Mouse (Mus musculus): ENCODE results near the gene Slc16a13. TPM values are rescaled to one million over a fixed set of nuclear protein-coding genes. Genes with fewer than 3 reads are reported as not detected.

Gene Slc16a13
- polyA plus RNA-seq (2012; rRNA removed): 13.9 and 15.1 TPM in 2 replicates

DNA sequence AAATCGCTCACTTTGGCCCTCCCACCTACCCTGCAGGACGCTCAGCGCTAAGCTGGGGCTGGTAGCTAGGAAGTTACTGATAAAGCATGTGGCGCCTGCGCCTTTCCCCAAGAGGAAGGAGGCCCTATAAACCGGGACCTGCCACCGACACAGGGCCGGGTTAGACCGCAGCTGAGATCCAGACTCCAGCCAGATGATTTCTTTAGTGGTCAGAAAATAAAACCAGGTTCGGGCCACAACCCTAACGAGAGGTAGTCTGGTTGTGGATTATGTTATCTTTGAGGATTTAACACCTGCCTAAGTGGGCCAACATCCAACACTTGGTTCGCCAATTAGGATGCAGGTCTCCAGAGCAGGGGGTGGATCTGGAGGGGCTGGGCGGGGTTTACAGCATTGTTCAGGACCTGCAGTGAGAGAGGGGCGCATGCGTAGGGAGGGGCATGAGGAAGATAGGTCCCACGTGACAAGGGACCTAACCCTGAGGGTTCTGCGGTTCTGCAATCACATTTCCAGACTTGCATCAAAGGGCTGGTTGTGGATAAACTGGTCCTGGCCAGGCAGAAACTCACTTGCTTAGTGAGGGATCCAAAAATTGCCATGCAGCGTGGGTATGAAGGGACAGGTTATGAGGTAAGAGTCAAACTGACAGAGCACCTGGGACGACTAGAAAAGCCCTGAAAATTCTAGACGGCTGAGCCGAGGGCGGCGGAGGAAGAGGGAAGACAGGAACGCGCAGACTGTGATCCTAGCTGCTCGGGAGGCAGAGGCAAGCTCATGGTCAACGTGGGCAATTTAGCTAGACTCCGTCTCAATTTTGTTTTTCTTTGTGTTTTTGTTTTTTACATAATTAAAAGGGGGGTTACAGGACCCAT, at the start of gene Slc16a13:
Slc16a13 (minus strand) TSS at position 334 of the 872 bp plus-strand sequence.
- TF ChIP-seq POLR2A (IDR thresholded peaks at IDR 0.05; ENCODE audit: borderline replicate concordance, extremely low read depth, insufficient read depth, insufficient read length, poor library complexity, severe bottlenecking) (peak; percentile 68; the same call in 1 of the 2 replicates), CTCF (IDR thresholded peaks at IDR 0.05; ENCODE audit: borderline replicate concordance, extremely low read depth, insufficient read depth, insufficient read length) (no peak)
- peak; percentile 100 for DNase-seq (ENCODE audit: low read depth)

DNA sequence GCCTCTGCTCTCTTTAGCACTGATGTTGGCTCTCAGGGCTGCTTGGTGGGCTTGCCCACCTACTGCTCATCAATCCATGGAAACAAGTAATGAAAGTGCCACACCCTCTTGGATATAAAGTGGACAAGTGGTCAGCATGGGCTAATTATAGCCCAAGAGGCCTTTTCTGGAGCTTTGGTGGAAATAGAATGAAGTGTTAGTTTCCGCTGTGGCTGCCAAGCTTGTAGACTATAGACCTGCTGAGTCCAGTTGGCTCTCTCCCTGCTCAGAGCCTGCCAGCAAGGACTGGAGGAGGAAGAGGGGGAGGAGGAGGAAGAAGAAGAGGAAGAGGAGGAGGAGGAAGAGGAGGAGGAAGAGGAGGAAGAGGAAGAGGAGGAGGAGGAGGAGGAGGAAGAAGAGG, 45.5 kb upstream of the Slc16a13 start:
- TF ChIP-seq CTCF (IDR thresholded peaks at IDR 0.05; ENCODE audit: borderline replicate concordance, extremely low read depth, insufficient read depth, insufficient read length): no peak
- no peak for TF ChIP-seq POLR2A (IDR thresholded peaks at IDR 0.05; ENCODE audit: borderline replicate concordance, extremely low read depth, insufficient read depth, insufficient read length, poor library complexity, severe bottlenecking)
- no peak for DNase-seq (ENCODE audit: low read depth)

DNA sequence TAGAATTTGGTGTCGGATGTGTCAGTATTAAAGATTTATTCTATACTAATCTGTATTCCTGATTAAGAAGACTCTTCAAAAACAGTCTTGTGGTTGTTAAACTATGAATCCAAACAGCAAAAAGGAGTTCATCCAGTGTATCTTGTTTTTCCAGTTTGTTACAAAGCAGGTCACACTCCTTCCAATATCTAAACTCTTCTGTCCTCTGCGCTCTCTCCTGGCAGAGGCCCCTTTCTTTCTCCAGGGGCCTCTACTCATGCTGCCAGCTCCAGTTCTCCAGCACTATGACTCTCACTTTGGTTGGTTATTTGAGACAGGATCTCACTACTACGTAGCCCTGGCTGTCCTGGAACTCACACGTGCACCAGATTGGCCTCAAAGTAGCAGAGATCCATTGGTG, 45.0 kb upstream of the Slc16a13 start:
- TF ChIP-seq POLR2A (IDR thresholded peaks at IDR 0.05; ENCODE audit: borderline replicate concordance, extremely low read depth, insufficient read depth, insufficient read length, poor library complexity, severe bottlenecking) (no peak), CTCF (IDR thresholded peaks at IDR 0.05; ENCODE audit: borderline replicate concordance, extremely low read depth, insufficient read depth, insufficient read length) (no peak)
- DNase-seq (ENCODE audit: low read depth): no peak

DNA sequence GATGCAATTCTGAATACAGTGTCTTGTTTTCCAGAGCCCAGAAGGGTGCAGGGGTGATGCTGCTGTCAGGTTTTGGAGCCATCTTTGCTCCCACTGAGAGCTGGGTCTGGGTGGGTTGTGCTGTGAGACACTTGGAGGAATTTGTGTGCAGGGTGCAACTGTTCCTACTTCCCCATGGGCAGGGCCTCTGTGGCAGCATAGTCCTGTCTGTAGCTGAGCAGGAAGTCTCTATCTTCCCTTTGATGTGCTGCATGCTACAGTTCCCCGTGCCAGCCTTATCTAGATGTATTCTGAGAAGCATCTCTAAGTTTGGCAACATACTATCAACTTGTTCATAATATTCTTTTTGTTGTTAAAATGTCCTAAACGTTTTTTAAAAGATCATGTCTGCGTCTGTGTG, 44.4 kb upstream of the Slc16a13 start:
- no peak for DNase-seq (ENCODE audit: low read depth)
- TF ChIP-seq CTCF (IDR thresholded peaks at IDR 0.05; ENCODE audit: borderline replicate concordance, extremely low read depth, insufficient read depth, insufficient read length): no peak
- no peak for TF ChIP-seq POLR2A (IDR thresholded peaks at IDR 0.05; ENCODE audit: borderline replicate concordance, extremely low read depth, insufficient read depth, insufficient read length, poor library complexity, severe bottlenecking)

DNA sequence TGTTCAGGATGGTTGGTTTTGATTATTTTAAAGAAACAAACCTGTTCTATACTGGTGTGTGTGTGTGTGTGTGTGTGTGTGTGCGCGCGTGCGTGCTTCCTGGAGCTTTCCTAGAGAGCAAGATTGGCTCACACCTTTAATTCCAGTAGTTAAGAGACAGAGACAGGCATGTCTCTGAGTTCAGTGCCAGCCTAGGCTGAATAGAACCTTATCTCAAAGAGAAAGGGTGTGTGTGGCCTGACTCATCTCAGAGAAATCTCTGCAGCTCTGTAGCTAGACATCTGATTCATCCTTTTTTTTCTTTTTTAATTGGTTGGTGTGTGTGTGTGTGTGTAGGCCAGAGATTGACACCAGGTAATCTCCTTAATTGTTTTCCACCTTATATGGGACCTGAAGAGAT, 38.2 kb upstream of the Slc16a13 start:
- no peak for DNase-seq (ENCODE audit: low read depth)
- TF ChIP-seq CTCF (IDR thresholded peaks at IDR 0.05; ENCODE audit: borderline replicate concordance, extremely low read depth, insufficient read depth, insufficient read length) (no peak), POLR2A (IDR thresholded peaks at IDR 0.05; ENCODE audit: borderline replicate concordance, extremely low read depth, insufficient read depth, insufficient read length, poor library complexity, severe bottlenecking) (no peak)

DNA sequence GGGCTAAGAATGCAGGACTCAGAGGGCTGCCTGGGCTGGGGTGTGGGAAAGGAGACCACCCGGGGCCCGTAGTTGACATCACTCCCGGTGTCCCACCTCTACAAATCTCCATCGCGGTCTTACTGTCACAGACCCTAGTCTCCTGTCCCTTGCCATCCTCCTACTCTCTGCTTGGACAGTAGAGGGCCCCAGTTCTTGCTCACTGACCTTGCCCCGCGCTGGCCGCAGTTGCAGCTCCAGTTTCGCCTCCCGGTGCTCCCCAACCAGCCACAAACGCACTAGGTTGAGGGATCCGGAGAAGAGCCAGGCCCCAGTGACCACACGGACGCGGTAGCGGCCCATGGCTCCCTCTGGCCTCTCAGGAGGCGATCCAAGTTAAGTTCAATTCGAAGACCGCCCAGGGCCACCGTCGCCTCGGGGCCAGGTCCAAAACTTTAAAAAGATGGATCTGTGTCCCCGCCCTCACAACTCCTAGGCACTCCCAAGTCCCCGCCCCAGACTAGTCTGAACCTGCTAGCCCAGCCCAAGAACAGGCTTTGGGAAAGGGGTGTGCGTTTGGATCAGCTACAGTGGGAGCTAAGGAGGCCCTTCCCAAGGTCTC, 34.2 kb upstream of the Slc16a13 start, which contains the start of gene Alox12:
Alox12 (minus strand) TSS at position 423 of the 601 bp plus-strand sequence.
- TF ChIP-seq CTCF (IDR thresholded peaks at IDR 0.05; ENCODE audit: borderline replicate concordance, extremely low read depth, insufficient read depth, insufficient read length) (peak; percentile 29; the same call in 1 of the 2 replicates), POLR2A (IDR thresholded peaks at IDR 0.05; ENCODE audit: borderline replicate concordance, extremely low read depth, insufficient read depth, insufficient read length, poor library complexity, severe bottlenecking) (no peak)
- DNase-seq (ENCODE audit: low read depth): no peak

DNA sequence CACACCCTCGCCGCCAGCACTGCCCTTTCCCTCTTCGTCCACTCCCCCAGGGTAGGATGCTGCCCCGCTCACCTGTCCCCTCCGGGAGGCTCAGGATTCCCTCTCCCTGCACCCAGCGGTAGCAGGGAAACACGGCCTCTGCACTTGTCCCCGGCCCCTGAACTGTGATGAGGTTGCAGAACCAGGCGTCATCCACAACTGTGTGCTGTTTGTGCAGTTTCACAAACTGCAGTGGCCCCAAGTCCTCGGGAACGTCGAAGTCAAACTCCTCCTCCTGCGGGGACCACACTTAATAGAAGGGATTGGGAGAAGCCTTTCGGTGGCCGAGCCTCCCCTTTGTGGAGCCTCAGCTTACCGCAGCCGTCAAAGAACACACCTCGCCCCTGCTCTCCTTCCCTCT, 33.5 kb upstream of the Slc16a13 start:
- TF ChIP-seq CTCF (IDR thresholded peaks at IDR 0.05; ENCODE audit: borderline replicate concordance, extremely low read depth, insufficient read depth, insufficient read length) (no peak), POLR2A (IDR thresholded peaks at IDR 0.05; ENCODE audit: borderline replicate concordance, extremely low read depth, insufficient read depth, insufficient read length, poor library complexity, severe bottlenecking) (no peak)
- no peak for DNase-seq (ENCODE audit: low read depth)

DNA sequence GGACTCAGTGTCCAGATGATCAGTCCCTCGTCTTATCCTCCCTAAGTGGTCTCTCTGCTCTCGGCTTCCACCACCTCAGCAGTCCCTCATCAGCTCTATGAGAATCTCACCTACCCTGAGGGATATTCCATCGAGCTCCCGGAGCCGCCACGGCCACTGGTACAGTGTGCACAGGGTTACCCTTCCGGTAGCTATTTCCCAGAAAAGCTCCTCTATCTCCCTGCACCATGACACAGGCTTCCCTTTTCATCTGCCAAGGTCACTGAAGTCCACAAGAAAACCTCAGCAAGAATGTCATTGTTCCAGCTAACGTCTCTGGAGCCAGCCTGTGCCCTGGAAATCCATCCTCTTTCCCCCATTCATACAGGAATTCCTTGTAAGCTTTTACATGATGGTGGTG, 31.0 kb upstream of the Slc16a13 start:
- DNase-seq (ENCODE audit: low read depth): no peak
- TF ChIP-seq POLR2A (IDR thresholded peaks at IDR 0.05; ENCODE audit: borderline replicate concordance, extremely low read depth, insufficient read depth, insufficient read length, poor library complexity, severe bottlenecking) (no peak), CTCF (IDR thresholded peaks at IDR 0.05; ENCODE audit: borderline replicate concordance, extremely low read depth, insufficient read depth, insufficient read length) (no peak)

DNA sequence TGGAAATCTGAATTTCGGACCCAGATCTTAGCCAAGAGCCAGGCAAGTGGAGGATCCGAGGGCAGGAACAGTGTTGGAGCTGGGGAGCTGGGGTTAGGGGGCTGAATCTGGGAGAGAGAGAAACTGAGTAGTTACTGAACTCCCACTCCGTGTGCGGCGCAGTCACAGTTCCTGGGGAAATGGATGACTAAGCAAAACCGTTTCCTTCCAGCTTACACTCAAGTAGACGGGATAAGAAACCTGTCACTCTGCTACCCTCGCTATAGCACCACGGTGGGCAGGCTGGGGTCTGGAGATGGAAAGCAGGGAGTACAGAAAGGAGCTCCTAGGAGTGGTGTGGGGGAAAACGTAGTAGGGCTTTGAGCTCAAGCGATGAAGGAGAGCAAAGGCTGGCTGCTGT, 29.3 kb upstream of the Slc16a13 start:
- TF ChIP-seq CTCF (IDR thresholded peaks at IDR 0.05; ENCODE audit: borderline replicate concordance, extremely low read depth, insufficient read depth, insufficient read length): no peak
- TF ChIP-seq POLR2A (IDR thresholded peaks at IDR 0.05; ENCODE audit: borderline replicate concordance, extremely low read depth, insufficient read depth, insufficient read length, poor library complexity, severe bottlenecking): no peak

DNA sequence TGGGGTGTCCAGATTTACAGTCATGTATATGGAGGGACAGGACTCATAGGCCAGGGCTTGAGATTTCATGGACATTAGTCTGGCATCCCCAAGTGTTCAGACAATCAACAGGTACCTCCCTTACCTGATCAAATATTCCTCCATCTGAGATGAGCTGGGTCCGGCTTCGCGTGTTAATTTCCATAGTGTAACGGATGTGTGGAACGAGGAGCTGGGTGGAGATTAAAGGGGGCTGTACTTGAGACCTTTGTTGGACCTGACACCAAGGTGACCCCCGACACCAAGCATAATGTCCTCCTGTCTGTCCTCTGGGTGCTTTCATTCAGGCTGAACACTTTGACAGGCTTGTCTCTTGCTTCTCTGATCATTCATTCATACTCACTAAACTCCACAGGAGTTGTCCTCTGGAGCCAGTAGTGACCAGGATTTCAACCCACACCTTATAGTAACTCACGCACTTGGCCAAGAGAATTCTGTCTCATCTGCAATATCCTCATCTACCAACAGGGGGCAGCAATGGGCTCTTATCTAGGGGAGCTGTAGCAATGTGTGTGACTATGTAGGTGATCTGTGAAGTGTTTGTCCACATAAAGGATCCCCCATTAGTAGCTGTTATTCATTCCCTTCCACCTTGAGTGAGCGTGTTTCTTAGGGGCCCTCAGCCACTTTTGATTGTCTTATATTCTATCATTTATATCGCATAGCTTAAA, 26.4 kb upstream of the Slc16a13 start:
- DNase-seq (ENCODE audit: low read depth): peak; percentile 53
- TF ChIP-seq POLR2A (IDR thresholded peaks at IDR 0.05; ENCODE audit: borderline replicate concordance, extremely low read depth, insufficient read depth, insufficient read length, poor library complexity, severe bottlenecking) (no peak), CTCF (IDR thresholded peaks at IDR 0.05; ENCODE audit: borderline replicate concordance, extremely low read depth, insufficient read depth, insufficient read length) (peak; percentile 70; the same call in 1 of the 2 replicates)

More for the DNA sequence above, 29.3 kb upstream of the Slc16a13 start:
- no peak for DNase-seq (ENCODE audit: low read depth)

DNA sequence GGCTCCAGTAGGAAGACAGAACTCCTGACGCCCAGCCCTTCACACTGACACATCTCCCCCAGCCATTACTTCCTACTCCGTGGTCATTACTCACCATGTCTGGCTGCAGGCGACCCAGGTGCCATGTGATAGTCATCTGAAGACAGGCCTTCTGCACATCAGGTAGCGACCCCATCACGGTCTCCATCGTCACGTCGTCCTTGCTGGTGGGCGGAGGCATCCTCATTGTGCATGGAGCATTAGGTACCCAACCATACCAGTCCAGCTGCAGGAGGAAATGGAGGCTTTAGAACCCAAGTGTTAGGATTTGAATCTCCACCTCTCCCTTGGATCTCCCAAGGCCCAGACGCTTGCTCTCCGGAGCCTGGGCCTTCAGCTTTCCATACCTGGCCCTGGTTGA, 21.7 kb upstream of the Slc16a13 start:
- no peak for TF ChIP-seq POLR2A (IDR thresholded peaks at IDR 0.05; ENCODE audit: borderline replicate concordance, extremely low read depth, insufficient read depth, insufficient read length, poor library complexity, severe bottlenecking)
- no peak for TF ChIP-seq CTCF (IDR thresholded peaks at IDR 0.05; ENCODE audit: borderline replicate concordance, extremely low read depth, insufficient read depth, insufficient read length)
- DNase-seq (ENCODE audit: low read depth): no peak

Measured in brain, embryonic 14.5 days (tissue).